Mouse (Mus musculus): ENCODE data around the gene Lactb. TPM values are rescaled to one million over a fixed set of nuclear protein-coding genes. Genes with fewer than 3 reads are reported as not detected.

The Lactb gene
- 7.4 and 8.2 TPM in 2 replicates for polyA plus RNA-seq (2016; fragmentation: Nextera tagmentation; extraction: Ambion mirVana)

DNA sequence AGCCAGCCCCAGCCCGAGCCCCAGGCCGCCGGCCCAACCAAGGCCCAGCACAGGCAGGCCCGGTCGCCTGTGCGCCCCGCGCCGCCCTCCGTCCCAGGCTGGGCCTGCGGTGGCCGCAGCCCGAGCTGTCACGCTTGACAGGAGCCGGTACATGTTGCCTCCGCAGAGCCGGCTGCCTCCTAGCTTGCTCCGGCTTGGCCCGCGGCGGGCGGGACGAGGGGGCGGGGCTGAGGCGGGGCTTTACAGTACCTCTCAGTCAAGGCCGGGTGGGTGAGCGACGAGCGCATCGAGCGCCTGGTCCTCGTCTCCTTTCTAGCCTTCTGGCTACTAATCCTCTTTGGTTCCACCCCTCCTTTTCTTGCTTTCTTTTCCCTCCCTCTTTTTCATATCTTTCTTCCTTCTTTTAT is at the start of gene Lactb:
Lactb (minus strand) TSS at position 246 of the 407 bp plus-strand sequence.
- peak within 1 kb of the TSS; percentile 87 for H3K27ac ChIP-seq
- peak; percentile 94 for ATAC-seq (ENCODE audit: insufficient number of reproducible peaks, insufficient read depth, low FRiP score, low TSS enrichment, low read depth)
- WGBS, result 2% methylated on average over 26 of the region's 32 CpGs

DNA sequence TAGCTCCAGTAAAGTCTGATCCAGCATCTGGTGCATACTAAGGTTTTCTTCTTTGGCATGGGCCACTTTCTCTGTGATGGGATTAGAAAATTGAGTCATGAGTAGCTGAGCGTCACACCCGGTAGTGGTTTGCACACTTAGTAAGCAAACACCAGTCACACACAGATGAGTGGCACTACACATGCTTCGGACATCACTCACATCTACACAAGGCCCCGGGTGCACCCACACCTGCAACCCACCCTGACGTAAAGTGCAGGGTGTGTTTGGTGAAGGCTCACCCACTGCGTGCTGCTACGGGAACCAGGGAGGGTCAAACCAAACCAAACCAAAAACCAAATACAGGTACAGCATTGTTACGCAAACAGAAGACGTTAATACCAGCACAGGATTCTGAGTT is 48.1 kb upstream of the Lactb start:
- H3K4me1 ChIP-seq (replicated peaks), result no peaks in the 10 kb centered on the region
- no peak overlapping the region for H3K4me3 ChIP-seq (replicated peaks)
- no peak overlapping the region for H3K4me2 ChIP-seq
- no peak for ATAC-seq (ENCODE audit: insufficient number of reproducible peaks, insufficient read depth, low FRiP score, low TSS enrichment, low read depth)
- H3K36me3 ChIP-seq, result peaks cover 73% of the 10 kb centered on the region
- H3K27ac ChIP-seq, result no peak overlapping the region
- no peak overlapping the region for H3K9ac ChIP-seq (replicated peaks)
- 96% methylated on average over 9 of the region's 9 CpGs for WGBS
- H3K27me3 ChIP-seq, result no peaks in the 10 kb centered on the region
- no peaks in the 10 kb centered on the region for H3K9me3 ChIP-seq

More for the DNA sequence above, at the start of gene Lactb:
- Histone ChIP-seq H3K4me2 (peak within 1 kb of the TSS; percentile 79), H3K9ac (replicated peaks) (peak within 1 kb of the TSS; percentile 76), H3K36me3 (peaks cover 8% of the 10 kb centered on the region), H3K9me3 (no peaks in the 10 kb centered on the region), H3K27me3 (no peaks in the 10 kb centered on the region), H3K4me3 (replicated peaks) (peak within 1 kb of the TSS; percentile 94), H3K4me1 (replicated peaks) (peaks cover 7% of the 10 kb centered on the region)

DNA sequence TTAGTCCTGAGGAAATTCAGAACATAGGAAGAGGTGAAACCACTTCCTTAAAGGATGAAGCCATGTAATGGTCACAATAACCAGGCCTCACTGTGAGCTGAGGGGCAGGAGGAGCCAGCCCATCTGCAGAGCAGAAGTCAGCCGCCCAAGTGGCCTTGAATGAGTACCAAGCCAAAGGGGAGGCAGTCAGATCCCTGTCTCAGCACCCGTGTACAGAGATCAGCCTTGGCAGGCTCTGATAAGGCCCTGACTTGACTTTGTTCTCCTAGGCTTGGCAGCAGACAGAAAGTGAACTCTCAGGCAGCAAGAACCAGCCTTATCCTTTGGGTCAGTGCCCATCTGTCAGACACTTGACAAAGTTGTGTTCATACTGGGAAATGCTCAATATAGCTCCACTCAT is 44.8 kb upstream of the Lactb start:
- Histone ChIP-seq H3K4me2 (no peak overlapping the region), H3K27ac (no peak overlapping the region), H3K9me3 (no peaks in the 10 kb centered on the region), H3K4me3 (replicated peaks) (no peak overlapping the region), H3K9ac (replicated peaks) (no peak overlapping the region), H3K27me3 (no peaks in the 10 kb centered on the region), H3K4me1 (replicated peaks) (no peaks in the 10 kb centered on the region), H3K36me3 (peaks cover 43% of the 10 kb centered on the region)
- WGBS, result 77% methylated on average over 2 of the region's 2 CpGs
- no peak for ATAC-seq (ENCODE audit: insufficient number of reproducible peaks, insufficient read depth, low FRiP score, low TSS enrichment, low read depth)

DNA sequence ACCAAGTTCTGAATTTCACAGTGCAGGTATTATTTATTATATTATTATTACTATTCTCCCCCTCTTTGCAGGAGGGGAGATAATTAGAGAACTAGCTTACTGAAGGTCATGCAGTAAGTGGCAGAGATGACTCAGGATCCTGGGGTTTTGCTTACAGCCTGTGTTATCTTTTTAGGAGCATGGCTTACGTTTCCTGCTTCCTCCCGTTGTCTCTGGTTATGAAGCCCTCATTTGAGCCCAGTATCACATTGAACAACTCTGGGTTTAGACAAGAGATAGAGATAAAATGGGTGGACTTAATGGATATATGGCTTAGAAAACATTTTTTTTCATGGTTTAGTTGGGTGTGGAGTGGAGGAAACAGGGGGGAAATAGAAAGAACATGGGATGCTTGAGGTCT is 38.2 kb upstream of the Lactb start:
- Histone ChIP-seq H3K4me2 (no peak overlapping the region), H3K9me3 (no peaks in the 10 kb centered on the region), H3K4me3 (replicated peaks) (no peak overlapping the region), H3K36me3 (no peaks in the 10 kb centered on the region), H3K9ac (replicated peaks) (no peak overlapping the region), H3K4me1 (replicated peaks) (peaks cover 21% of the 10 kb centered on the region), H3K27ac (no peak overlapping the region), H3K27me3 (no peaks in the 10 kb centered on the region)
- 56% methylated on average over 2 of the region's 2 CpGs for WGBS
- ATAC-seq (ENCODE audit: insufficient number of reproducible peaks, insufficient read depth, low FRiP score, low TSS enrichment, low read depth), result no peak

DNA sequence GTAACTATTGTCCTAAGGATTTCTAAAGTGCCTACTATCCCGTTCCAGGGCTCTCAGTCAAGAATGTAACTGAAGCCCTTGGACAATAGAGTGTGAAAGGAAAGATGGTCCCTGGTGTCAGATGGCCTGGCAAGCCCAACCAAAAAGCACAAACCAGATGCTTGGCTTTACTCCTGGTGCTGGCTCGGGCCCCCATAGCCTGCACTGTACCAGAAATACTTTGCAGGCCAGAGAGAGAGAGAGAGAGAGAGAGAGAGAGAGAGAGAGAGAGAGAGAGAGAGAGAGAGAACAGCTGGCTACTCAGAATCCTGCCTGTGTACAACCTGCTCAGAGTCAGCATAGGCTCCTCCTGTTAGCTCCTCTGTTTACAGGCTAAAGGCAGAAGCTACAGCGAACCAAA is 37.2 kb upstream of the Lactb start:
- no peak overlapping the region for H3K27ac ChIP-seq
- 40% methylated on average over 3 of the region's 3 CpGs for WGBS
- no peaks in the 10 kb centered on the region for H3K36me3 ChIP-seq
- H3K9me3 ChIP-seq, result no peaks in the 10 kb centered on the region
- no peak overlapping the region for H3K4me3 ChIP-seq (replicated peaks)
- H3K9ac ChIP-seq (replicated peaks), result no peak overlapping the region
- ATAC-seq (ENCODE audit: insufficient number of reproducible peaks, insufficient read depth, low FRiP score, low TSS enrichment, low read depth), result no peak
- H3K27me3 ChIP-seq, result no peaks in the 10 kb centered on the region
- H3K4me1 ChIP-seq (replicated peaks), result peaks cover 29% of the 10 kb centered on the region
- H3K4me2 ChIP-seq, result no peak overlapping the region

DNA sequence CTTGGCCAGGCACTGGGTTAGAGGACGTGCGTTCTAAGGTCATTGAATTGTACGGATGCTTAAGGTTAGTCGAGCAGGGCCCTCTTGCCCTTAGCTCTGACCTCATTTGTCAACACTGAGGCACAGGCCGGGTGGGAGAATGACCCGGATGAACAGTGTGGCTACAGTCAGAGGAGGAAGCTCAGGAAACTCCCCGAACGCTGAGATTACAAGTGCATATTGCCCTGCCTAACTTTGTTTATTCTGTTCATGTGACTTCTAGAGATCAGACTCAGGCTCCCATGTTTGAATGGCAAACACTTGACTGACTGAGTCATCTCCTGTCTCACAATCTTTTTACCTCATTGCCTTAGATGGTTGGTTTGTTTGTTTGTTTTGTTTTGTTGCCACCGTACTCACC is 36.2 kb upstream of the Lactb start:
- 81% methylated on average over 9 of the region's 9 CpGs for WGBS

DNA sequence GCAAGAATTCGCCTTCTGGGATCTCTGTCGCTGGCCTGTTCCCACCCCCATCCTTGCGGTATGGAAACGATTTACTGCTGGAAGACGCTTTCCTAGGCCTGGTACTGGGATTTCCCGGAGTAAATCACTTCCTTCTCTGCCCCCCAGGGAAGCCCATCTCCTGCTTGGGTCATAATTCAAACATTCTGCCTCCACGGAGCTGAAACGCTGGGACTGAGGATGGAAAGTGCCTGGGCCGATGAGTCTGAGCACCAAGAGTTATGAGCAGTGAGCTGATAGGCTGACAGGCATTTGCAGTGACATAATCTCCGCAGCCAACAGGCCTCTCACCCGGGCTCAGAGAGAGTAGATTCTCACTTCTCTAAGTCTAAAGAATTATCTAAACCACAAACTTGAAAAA is 33.5 kb upstream of the Lactb start:
- ATAC-seq (ENCODE audit: insufficient number of reproducible peaks, insufficient read depth, low FRiP score, low TSS enrichment, low read depth), result peak; percentile 61; the same call in 1 of the 2 replicates
- Histone ChIP-seq H3K4me1 (replicated peaks) (peaks cover 30% of the 10 kb centered on the region), H3K27ac (peak overlapping the region; percentile 78; the same call in 1 of the 2 replicates), H3K4me2 (peak overlapping the region; percentile 36), H3K27me3 (no peaks in the 10 kb centered on the region), H3K9ac (replicated peaks) (no peak overlapping the region), H3K36me3 (no peaks in the 10 kb centered on the region), H3K9me3 (no peaks in the 10 kb centered on the region), H3K4me3 (replicated peaks) (no peak overlapping the region)
- WGBS, result 6% methylated on average over 11 of the region's 11 CpGs

More for the DNA sequence above, 36.2 kb upstream of the Lactb start:
- Histone ChIP-seq H3K4me3 (replicated peaks) (no peak overlapping the region), H3K27ac (no peak overlapping the region), H3K36me3 (no peaks in the 10 kb centered on the region), H3K4me2 (no peak overlapping the region), H3K9me3 (no peaks in the 10 kb centered on the region), H3K4me1 (replicated peaks) (peaks cover 29% of the 10 kb centered on the region), H3K27me3 (no peaks in the 10 kb centered on the region), H3K9ac (replicated peaks) (no peak overlapping the region)
- no peak for ATAC-seq (ENCODE audit: insufficient number of reproducible peaks, insufficient read depth, low FRiP score, low TSS enrichment, low read depth)

DNA sequence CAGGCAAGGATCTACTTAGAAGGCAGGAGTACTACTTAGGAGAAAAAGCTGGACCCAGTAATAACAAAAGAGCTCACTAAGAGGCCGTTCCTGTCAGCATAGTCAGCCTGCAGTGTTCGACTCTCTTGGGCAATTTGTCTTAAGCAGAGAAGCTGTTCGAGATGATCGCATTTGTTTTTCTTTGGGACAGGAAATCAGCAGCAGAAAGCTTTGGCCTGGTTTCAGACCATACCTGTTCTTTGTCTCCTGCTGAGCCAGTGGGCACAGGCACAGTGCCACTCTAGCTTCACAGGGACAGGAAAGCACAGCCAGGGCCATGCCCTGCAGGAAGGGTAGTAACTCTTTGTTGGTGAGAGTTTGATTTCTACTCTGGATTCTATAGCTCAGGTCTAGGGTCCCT is 31.1 kb upstream of the Lactb start:
- no peak for ATAC-seq (ENCODE audit: insufficient number of reproducible peaks, insufficient read depth, low FRiP score, low TSS enrichment, low read depth)
- no peak overlapping the region for H3K27ac ChIP-seq

DNA sequence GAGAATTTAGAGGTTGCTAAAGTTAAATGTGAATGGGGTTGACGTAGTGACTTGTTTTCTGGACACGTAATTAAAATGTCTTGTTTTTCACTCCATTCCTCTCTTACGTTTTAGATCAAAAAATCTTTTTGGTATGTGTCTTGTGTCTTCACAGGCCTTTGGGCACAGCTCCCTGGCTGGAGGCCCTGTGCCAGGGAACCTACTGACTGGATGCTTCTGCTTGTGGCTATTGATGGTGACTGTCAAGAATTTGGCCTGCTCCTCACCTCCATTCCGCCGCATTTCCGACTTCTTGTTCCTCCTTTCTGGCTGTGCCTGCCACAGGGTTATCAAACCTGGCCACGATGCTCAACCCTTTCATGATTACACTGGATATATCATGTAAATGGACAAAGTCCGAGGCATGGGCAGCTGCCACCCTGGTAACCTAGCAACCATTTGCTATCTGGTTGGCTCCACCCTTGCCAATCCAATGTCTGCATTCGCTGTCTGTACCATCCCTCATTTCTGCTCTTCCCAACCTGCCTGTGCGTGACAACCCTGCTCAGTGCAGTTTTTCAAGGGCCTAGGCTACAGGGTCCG is 30.0 kb upstream of the Lactb start:
- 87% methylated on average over 11 of the region's 11 CpGs for WGBS
- Histone ChIP-seq H3K4me3 (replicated peaks) (no peak overlapping the region), H3K36me3 (no peaks in the 10 kb centered on the region), H3K4me2 (no peak overlapping the region), H3K27ac (no peak overlapping the region), H3K9me3 (no peaks in the 10 kb centered on the region), H3K4me1 (replicated peaks) (peaks cover 18% of the 10 kb centered on the region), H3K9ac (replicated peaks) (no peak overlapping the region), H3K27me3 (no peaks in the 10 kb centered on the region)
- ATAC-seq (ENCODE audit: insufficient number of reproducible peaks, insufficient read depth, low FRiP score, low TSS enrichment, low read depth), result no peak

More for the DNA sequence above, 31.1 kb upstream of the Lactb start:
- H3K9me3 ChIP-seq, result no peaks in the 10 kb centered on the region
- no peaks in the 10 kb centered on the region for H3K36me3 ChIP-seq
- H3K4me1 ChIP-seq (replicated peaks), result peaks cover 18% of the 10 kb centered on the region
- no peaks in the 10 kb centered on the region for H3K27me3 ChIP-seq
- H3K4me2 ChIP-seq, result no peak overlapping the region
- WGBS, result 85% methylated on average over 4 of the region's 4 CpGs
- no peak overlapping the region for H3K9ac ChIP-seq (replicated peaks)
- H3K4me3 ChIP-seq (replicated peaks), result no peak overlapping the region

DNA sequence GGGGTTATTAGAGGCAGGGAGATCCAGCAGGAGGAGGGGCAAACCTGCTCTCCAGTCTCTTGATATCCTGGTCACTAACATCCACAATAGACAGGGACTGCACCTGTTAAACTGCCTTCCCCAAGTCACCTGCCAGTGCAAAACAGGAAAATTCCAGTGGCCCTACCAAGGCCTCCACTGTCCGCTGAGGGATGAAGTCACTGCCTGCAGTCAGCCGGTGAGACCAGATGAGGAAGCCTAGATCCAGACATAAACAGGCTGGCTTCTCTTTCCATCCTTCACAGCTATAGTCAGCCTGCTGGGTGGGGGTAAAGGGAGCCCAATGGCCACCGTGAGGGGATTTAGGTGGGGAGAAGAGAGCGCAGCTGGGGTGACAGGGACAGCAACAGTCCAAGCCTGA is 28.4 kb upstream of the Lactb start:
- no peak for ATAC-seq (ENCODE audit: insufficient number of reproducible peaks, insufficient read depth, low FRiP score, low TSS enrichment, low read depth)
- no peak overlapping the region for H3K4me2 ChIP-seq
- 46% methylated on average over 4 of the region's 4 CpGs for WGBS

DNA sequence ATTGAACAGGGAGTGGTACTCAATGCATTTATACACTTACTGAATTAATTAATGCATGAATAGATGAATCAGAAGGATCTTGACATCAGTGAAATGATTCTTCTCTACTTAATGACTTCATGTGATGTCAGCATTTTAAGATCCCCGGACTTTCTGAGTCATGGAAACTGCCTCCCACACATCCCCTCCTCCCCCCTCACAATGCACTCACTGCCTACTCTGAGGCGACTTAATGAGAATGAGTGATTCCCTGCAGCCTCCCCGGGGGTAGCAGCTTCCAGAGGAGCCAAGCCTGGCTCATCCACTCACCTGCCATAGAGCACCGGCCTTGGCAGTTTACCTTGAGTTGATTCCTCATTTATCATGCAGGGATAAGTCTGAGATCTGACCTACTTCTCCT is 27.9 kb upstream of the Lactb start:
- Histone ChIP-seq H3K4me3 (replicated peaks) (no peak overlapping the region), H3K4me2 (no peak overlapping the region), H3K9me3 (no peaks in the 10 kb centered on the region), H3K4me1 (replicated peaks) (peaks cover 7% of the 10 kb centered on the region), H3K9ac (replicated peaks) (no peak overlapping the region), H3K27ac (no peak overlapping the region), H3K36me3 (no peaks in the 10 kb centered on the region), H3K27me3 (no peaks in the 10 kb centered on the region)
- WGBS, result 40% methylated on average over 4 of the region's 4 CpGs
- no peak for ATAC-seq (ENCODE audit: insufficient number of reproducible peaks, insufficient read depth, low FRiP score, low TSS enrichment, low read depth)

More for the DNA sequence above, 28.4 kb upstream of the Lactb start:
- H3K9me3 ChIP-seq, result no peaks in the 10 kb centered on the region
- peaks cover 12% of the 10 kb centered on the region for H3K4me1 ChIP-seq (replicated peaks)
- H3K27me3 ChIP-seq, result no peaks in the 10 kb centered on the region
- H3K9ac ChIP-seq (replicated peaks), result no peak overlapping the region
- H3K27ac ChIP-seq, result no peak overlapping the region
- H3K36me3 ChIP-seq, result no peaks in the 10 kb centered on the region
- H3K4me3 ChIP-seq (replicated peaks), result no peak overlapping the region

DNA sequence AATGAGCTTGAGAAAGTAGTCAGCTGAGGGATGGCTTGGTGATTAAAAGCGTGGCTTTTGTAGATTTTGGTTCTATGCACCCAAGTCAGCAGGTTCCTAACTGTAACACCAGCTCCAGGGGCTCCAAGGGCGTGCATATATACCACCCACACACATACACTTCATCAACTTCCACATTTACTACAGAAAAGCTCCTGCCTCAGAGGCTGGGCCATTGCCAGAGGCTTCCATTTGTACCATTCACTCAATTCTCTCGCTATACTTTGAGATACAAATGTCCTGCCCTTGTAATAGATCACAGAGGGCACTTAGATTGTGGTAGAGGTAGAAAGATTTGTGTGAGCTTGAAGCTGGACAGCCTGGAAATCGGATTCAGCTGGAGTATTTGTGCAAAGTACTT is 26.2 kb upstream of the Lactb start:
- no peak for ATAC-seq (ENCODE audit: insufficient number of reproducible peaks, insufficient read depth, low FRiP score, low TSS enrichment, low read depth)
- Histone ChIP-seq H3K9me3 (no peaks in the 10 kb centered on the region), H3K27me3 (no peaks in the 10 kb centered on the region), H3K9ac (replicated peaks) (no peak overlapping the region), H3K27ac (no peak overlapping the region), H3K4me3 (replicated peaks) (no peak overlapping the region), H3K4me2 (no peak overlapping the region), H3K4me1 (replicated peaks) (peaks cover 2% of the 10 kb centered on the region), H3K36me3 (no peaks in the 10 kb centered on the region)
- WGBS, result 74% methylated on average over 4 of the region's 4 CpGs
